Mouse (Mus musculus): Measurements from ENCODE around the gene Xlr4a.

DNA sequence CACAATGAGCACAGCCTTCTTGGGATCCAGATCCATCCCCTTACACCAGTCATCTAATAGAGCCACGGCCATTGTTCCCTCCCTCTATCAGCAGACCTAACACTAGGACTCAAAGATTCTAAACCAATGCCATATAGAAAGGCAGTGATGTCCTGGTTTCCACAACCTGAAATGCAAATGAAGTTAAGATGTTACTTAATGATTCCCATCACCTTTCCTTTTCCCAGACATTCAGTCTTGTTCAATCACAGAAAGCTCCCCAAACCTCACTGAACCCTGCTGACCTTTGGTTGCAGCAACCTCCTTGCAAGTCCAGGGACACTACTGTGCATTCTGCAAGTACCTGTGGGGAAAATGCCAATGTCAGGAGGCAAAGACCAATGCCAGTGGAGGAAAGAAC, 45.3 kb downstream of the Xlr4a start, which contains the start of gene Pnma5:
- TF ChIP-seq POLR2A (IDR thresholded peaks at IDR 0.05; ENCODE audit: insufficient read depth, low read depth, low read length) (no peak), CTCF (IDR thresholded peaks at IDR 0.05) (no peak), EP300 (IDR thresholded peaks at IDR 0.05; ENCODE audit: insufficient read depth, low read depth, low read length) (no peak)

Measured in heart, adult 2 months (tissue).